Mouse (Mus musculus) MEL (cell line): ENCODE results near the gene Gm20721. TPM values are rescaled to one million over a fixed set of nuclear protein-coding genes. Genes with fewer than 3 reads are reported as not detected.

Source experiments
- DNase-seq: peaks from one replicate; pipeline ENCODE4 v3.0.0; 2011; ENCODE audit warnings: low read depth, low spot score
- H3K27ac ChIP-seq: 2 replicates; pipeline ENCODE4 v1.5.1; 2012; ENCODE audit warnings: low read depth, mild to moderate bottlenecking, control low read depth, low read length, moderate library complexity; ENCODE audit not compliant: control insufficient read depth
- H3K27me3 ChIP-seq, 2 experiments: fragments of 150-350 bp in 1 of 2; sonication (generic) in 1 of 2; 2 replicates each; pipeline ENCODE4 v1.6.1; 2012; ENCODE audit warnings: low read length in 2 of 2, mild to moderate bottlenecking in 2 of 2, improper control_type of control experiment in 1 of 2, moderate library complexity in 1 of 2; ENCODE audit not compliant: insufficient read depth in 2 of 2, control insufficient read depth in 1 of 2
- H3K36me3 ChIP-seq, 2 experiments: 2 replicates each; pipeline ENCODE4 v1.6.1; 2012 to 2014; ENCODE audit warnings: low read length in 2 of 2, improper control_type of control experiment in 1 of 2, inconsistent platforms in 1 of 2, mild to moderate bottlenecking in 1 of 2; ENCODE audit not compliant: insufficient read depth in 2 of 2, control insufficient read depth in 1 of 2
- H3K4me1 ChIP-seq, 2 experiments: fragments of 150-350 bp in 1 of 2; sonication (generic) in 1 of 2; 2 replicates each; pipeline ENCODE4 v1.6.1; 2012; ENCODE audit warnings: low read length in 2 of 2, improper control_type of control experiment in 1 of 2, mild to moderate bottlenecking in 1 of 2; ENCODE audit not compliant: insufficient read depth in 2 of 2, control insufficient read depth in 1 of 2
- H3K4me3 ChIP-seq, 2 experiments: fragments of 150-350 bp in 1 of 2; sonication (generic) in 1 of 2; 2 replicates each; pipeline ENCODE4 v1.5.1; 2012; ENCODE audit warnings: low read depth in 2 of 2, low read length in 2 of 2, mild to moderate bottlenecking in 2 of 2, moderate library complexity in 2 of 2, control low read depth in 1 of 2, improper control_type of control experiment in 1 of 2; ENCODE audit not compliant: control insufficient read depth in 1 of 2, insufficient read depth in 1 of 2
- H3K79me2 ChIP-seq: 2 replicates; pipeline ENCODE4 v1.6.1; 2012; ENCODE audit warnings: mild to moderate bottlenecking, low read length, moderate library complexity; ENCODE audit not compliant: control insufficient read depth, poor library complexity, insufficient read depth
- H3K9ac ChIP-seq: 2 replicates; pipeline ENCODE4 v1.6.1; 2012; ENCODE audit warnings: low read depth, mild to moderate bottlenecking, control low read depth, low read length, moderate library complexity; ENCODE audit not compliant: control insufficient read depth, poor library complexity, severe bottlenecking
- H3K9me3 ChIP-seq: fragments of 150-350 bp; sonication (generic); replicated peaks from 2 replicates; pipeline ENCODE4 v1.6.1; 2012; ENCODE audit warnings: mild to moderate bottlenecking, low read length, improper control_type of control experiment, moderate library complexity; ENCODE audit not compliant: insufficient read depth
- BHLHE40 ChIP-seq: IDR thresholded peaks from 2 replicates; pipeline ENCODE4 v1.6.1; 2012; ENCODE audit warnings: low read depth, mild to moderate bottlenecking, inconsistent platforms, low read length, improper control_type of control experiment, borderline replicate concordance
- CHD1 ChIP-seq: IDR thresholded peaks from 2 replicates; pipeline ENCODE4 v1.6.1; 2012; ENCODE audit warnings: low read depth, mild to moderate bottlenecking, inconsistent platforms, low read length, improper control_type of control experiment
- E2F4 ChIP-seq: IDR thresholded peaks from 2 replicates; pipeline ENCODE4 v1.6.1; 2011; ENCODE audit warnings: low read depth, low read length, improper control_type of control experiment, borderline replicate concordance
- EP300 ChIP-seq, 2 experiments: IDR thresholded peaks; 2 replicates each; pipeline ENCODE4 v1.6.1; 2011; ENCODE audit warnings: improper control_type of control experiment in 2 of 2, low read length in 2 of 2, low read depth in 1 of 2, mild to moderate bottlenecking in 1 of 2
- GABPA ChIP-seq: IDR thresholded peaks from 2 replicates; pipeline ENCODE4 v1.6.1; 2012; ENCODE audit warnings: low read depth, mild to moderate bottlenecking, inconsistent platforms, low read length, improper control_type of control experiment, moderate library complexity
- GATA1 ChIP-seq: IDR thresholded peaks from 2 replicates; pipeline ENCODE4 v1.6.1; 2011; ENCODE audit warnings: low read depth, low read length, improper control_type of control experiment
- HCFC1 ChIP-seq: IDR thresholded peaks from 2 replicates; pipeline ENCODE4 v1.6.1; 2012; ENCODE audit warnings: low read depth, mild to moderate bottlenecking, inconsistent platforms, low read length, improper control_type of control experiment, moderate library complexity
- JUND ChIP-seq: IDR thresholded peaks from 2 replicates; pipeline ENCODE4 v1.6.1; 2011; ENCODE audit warnings: low read depth, mild to moderate bottlenecking, improper control_type of control experiment, low read length
- KAT2A ChIP-seq: conservative IDR thresholded peaks from 2 replicates; pipeline ENCODE4 v1.6.1; 2012; ENCODE audit warnings: low read depth, low read length, improper control_type of control experiment, inconsistent platforms
- MAFK ChIP-seq: IDR thresholded peaks from 2 replicates; pipeline ENCODE4 v1.6.1; 2011; ENCODE audit warnings: low read depth, mild to moderate bottlenecking, low read length, improper control_type of control experiment, borderline replicate concordance
- MAZ ChIP-seq: IDR thresholded peaks from 2 replicates; pipeline ENCODE4 v1.6.1; 2012; ENCODE audit warnings: low read depth, mild to moderate bottlenecking, inconsistent platforms, low read length, improper control_type of control experiment
- MEF2A ChIP-seq: IDR thresholded peaks from 2 replicates; pipeline ENCODE4 v1.6.1; 2014; ENCODE audit warnings: low read depth, mild to moderate bottlenecking, inconsistent platforms, low read length, improper control_type of control experiment; ENCODE audit not compliant: poor library complexity, insufficient replicate concordance, severe bottlenecking; ENCODE audit errors: extremely low read depth
- MXI1 ChIP-seq: IDR thresholded peaks from 2 replicates; pipeline ENCODE4 v1.6.1; 2011; ENCODE audit warnings: mild to moderate bottlenecking, low read depth, low read length, improper control_type of control experiment
- MYB ChIP-seq: IDR thresholded peaks from 2 replicates; pipeline ENCODE4 v1.6.1; 2011; ENCODE audit warnings: mild to moderate bottlenecking, low read depth, low read length, improper control_type of control experiment
- NRF1 ChIP-seq: IDR thresholded peaks from 2 replicates; pipeline ENCODE4 v1.6.1; 2014; ENCODE audit warnings: low read depth, mild to moderate bottlenecking, inconsistent platforms, low read length, improper control_type of control experiment, moderate library complexity; ENCODE audit not compliant: poor library complexity, insufficient read depth, severe bottlenecking
- POLR2AphosphoS2 ChIP-seq: IDR thresholded peaks from 2 replicates; pipeline ENCODE4 v1.6.1; 2011; ENCODE audit warnings: low read length, improper control_type of control experiment
- POLR2AphosphoS5 ChIP-seq: IDR thresholded peaks from 2 replicates; pipeline ENCODE4 v1.6.1; 2012; ENCODE audit warnings: low read depth, borderline replicate concordance, mild to moderate bottlenecking, inconsistent platforms, low read length, moderate library complexity, mixed read lengths
- RCOR1 ChIP-seq: IDR thresholded peaks from 2 replicates; pipeline ENCODE4 v1.6.1; 2012; ENCODE audit warnings: low read depth, mild to moderate bottlenecking, inconsistent platforms, low read length, improper control_type of control experiment
- TAL1 ChIP-seq: IDR thresholded peaks from 2 replicates; pipeline ENCODE4 v1.6.1; 2012; ENCODE audit warnings: mild to moderate bottlenecking, inconsistent platforms, low read length, moderate library complexity, mixed read lengths
- TBP ChIP-seq: IDR thresholded peaks from 2 replicates; pipeline ENCODE4 v1.8.0; 2011; ENCODE audit warnings: low read depth, low read length, improper control_type of control experiment
- UBTF ChIP-seq: IDR thresholded peaks from 2 replicates; pipeline ENCODE4 v1.6.1; 2012; ENCODE audit warnings: low read depth, mild to moderate bottlenecking, inconsistent platforms, low read length, improper control_type of control experiment, moderate library complexity, borderline replicate concordance; ENCODE audit not compliant: insufficient read depth
- USF1 ChIP-seq: IDR thresholded peaks from 2 replicates; pipeline ENCODE4 v1.6.1; 2014; ENCODE audit warnings: low read depth, mild to moderate bottlenecking, inconsistent platforms, low read length, improper control_type of control experiment, moderate library complexity
- ZC3H11A ChIP-seq: IDR thresholded peaks from 2 replicates; pipeline ENCODE4 v1.6.1; 2012; ENCODE audit warnings: low read depth, mild to moderate bottlenecking, inconsistent platforms, low read length, improper control_type of control experiment
- ZKSCAN1 ChIP-seq: IDR thresholded peaks from 2 replicates; pipeline ENCODE4 v1.6.1; 2012; ENCODE audit warnings: low read depth, mild to moderate bottlenecking, inconsistent platforms, low read length, improper control_type of control experiment, moderate library complexity
- polyA plus RNA-seq, 2 experiments: library from polyadenylated mRNA; stranded (reverse) in 1 of 2; unstranded in 1 of 2; fragments of >175 nt in 1 of 2; fragments of >200 nt in 1 of 2; gene quantifications; 2 replicates each; pipeline versions ENCODE4 v1.2.1 to v1.2.4; 2012; ENCODE audit warnings: low replicate concordance in 2 of 2, low read depth in 1 of 2; ENCODE audit not compliant: insufficient read length in 2 of 2, insufficient read depth in 1 of 2, missing spikeins in 1 of 2
- total RNA-seq: library from RNA; depleted of rRNA; stranded (reverse); fragments of 300-350 nt; gene quantifications from 2 replicates; pipeline ENCODE4 v1.2.3, GENCODE M21; 2012

The Gm20721 gene
- total and polyA plus RNA-seq, 3 experiments: 34.2 to 171 TPM; not detected in 1

DNA sequence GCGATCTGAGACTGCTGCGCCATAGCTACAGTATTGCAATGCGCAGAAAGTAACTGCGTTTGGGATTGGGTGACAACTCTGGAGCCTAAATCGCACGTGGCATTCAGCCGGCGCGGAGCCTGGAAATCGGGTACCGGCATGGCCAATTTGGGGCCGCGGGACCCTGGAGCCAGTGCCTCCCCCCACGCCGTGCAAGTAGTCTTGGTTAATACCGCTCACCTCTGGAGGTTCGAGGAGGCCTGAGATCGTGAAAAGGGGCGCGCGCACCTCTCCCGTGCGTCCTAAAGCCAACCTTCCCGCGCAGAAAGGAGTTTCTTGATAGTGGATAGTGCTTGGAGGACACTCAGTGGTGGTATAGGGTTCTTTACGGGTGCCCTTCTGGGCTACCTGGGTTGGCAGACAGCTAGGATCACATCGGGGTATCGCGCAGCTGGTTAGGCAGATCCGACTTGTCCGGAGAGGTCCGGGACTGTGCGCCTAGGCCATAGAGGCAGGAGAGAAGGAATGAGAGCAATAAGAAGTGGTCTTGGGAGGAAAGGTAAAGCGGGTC lies 60.5 kb downstream of the Gm20721 start:
- H3K4me1 ChIP-seq: no peaks in the 10 kb centered on the region
- no peaks in the 10 kb centered on the region for H3K9me3 ChIP-seq
- no peaks in the 10 kb centered on the region for H3K27me3 ChIP-seq
- H3K9ac ChIP-seq: no peak overlapping the region
- no peaks in the 10 kb centered on the region for H3K79me2 ChIP-seq
- TF ChIP-seq KAT2A (no peak), TAL1 (no peak), HCFC1 (no peak), POLR2AphosphoS2 (no peak), MYB (no peak), GABPA (no peak), EP300 (IDR thresholded peaks at IDR 0.05; ENCODE audit: low read depth in 1 of 2, low read length in 2 of 2) (no peak)
- H3K36me3 ChIP-seq: no peaks in the 10 kb centered on the region
- H3K4me3 ChIP-seq: no peak overlapping the region
- no peak for DNase-seq
- no peak overlapping the region for H3K27ac ChIP-seq

DNA sequence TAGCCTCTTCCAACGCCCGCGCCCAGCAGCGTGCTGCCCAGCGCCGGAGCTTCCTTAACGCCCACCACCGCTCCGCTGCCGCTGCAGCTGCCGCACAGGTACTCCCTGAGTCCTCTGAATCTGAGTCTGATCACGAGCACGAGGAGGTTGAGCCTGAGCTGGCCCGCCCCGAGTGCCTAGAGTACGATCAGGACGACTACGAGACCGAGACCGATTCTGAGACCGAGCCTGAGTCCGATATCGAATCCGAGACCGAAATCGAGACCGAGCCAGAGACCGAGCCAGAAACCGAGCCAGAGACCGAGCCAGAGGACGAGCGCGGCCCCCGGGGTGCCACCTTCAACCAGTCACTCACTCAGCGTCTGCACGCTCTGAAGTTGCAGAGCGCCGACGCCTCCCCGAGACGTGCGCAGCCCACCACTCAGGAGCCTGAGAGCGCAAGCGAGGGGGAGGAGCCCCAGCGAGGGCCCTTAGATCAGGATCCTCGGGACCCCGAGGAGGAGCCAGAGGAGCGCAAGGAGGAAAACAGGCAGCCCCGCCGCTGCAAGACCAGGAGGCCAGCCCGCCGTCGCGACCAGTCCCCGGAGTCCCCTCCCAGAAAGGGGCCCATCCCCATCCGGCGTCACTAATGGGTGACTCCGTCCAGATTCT lies 61.6 kb downstream of the Gm20721 start:
- TF ChIP-seq E2F4: no peak
- TF ChIP-seq GATA1: no peak
- no peak for TF ChIP-seq MYB
- no peak for TF ChIP-seq POLR2AphosphoS5
- TF ChIP-seq MAZ: no peak
- TF ChIP-seq RCOR1: no peak
- TF ChIP-seq GABPA: no peak
- TF ChIP-seq TBP: no peak
- TF ChIP-seq MXI1: no peak
- no peak for TF ChIP-seq CHD1
- no peak for TF ChIP-seq MEF2A
- no peak for TF ChIP-seq JUND
- TF ChIP-seq USF1: no peak
- TF ChIP-seq UBTF: no peak
- TF ChIP-seq POLR2AphosphoS2: no peak
- TF ChIP-seq NRF1: no peak
- no peak for TF ChIP-seq ZC3H11A
- no peak for TF ChIP-seq MAFK
- TF ChIP-seq BHLHE40: no peak
- TF ChIP-seq ZKSCAN1: no peak
- Histone ChIP-seq H3K79me2 (no peaks in the 10 kb centered on the region), H3K4me3 (no peak overlapping the region), H3K27me3 (no peaks in the 10 kb centered on the region), H3K27ac (no peak overlapping the region), H3K9ac (no peak overlapping the region), H3K4me1 (no peaks in the 10 kb centered on the region), H3K36me3 (no peaks in the 10 kb centered on the region), H3K9me3 (no peaks in the 10 kb centered on the region)
- DNase-seq: no peak
